Mouse (Mus musculus) neural tube, embryonic 14.5 days (tissue): ENCODE data around the gene Eral1. TPM values are rescaled to one million over a fixed set of nuclear protein-coding genes. Genes with fewer than 3 reads are reported as not detected.

ENCODE experiments used
- ATAC-seq: fragments of 200-750 bp; cut with Nextera tagmentation; 2 replicates; pipeline ENCODE4 v1.8.0; 2017; ENCODE audit warnings: low read depth, mild to moderate bottlenecking, moderate TSS enrichment, moderate library complexity
- H3K27ac ChIP-seq: fragments of 300-500 bp; sonication (generic); 2 replicates; pipeline ENCODE4 v1.5.1; 2014; ENCODE audit warnings: low read depth, mild to moderate bottlenecking, control low read depth, low read length, moderate library complexity, mixed read lengths
- H3K27me3 ChIP-seq: fragments of 300-500 bp; sonication (generic); 2 replicates; pipeline ENCODE4 v1.6.1; 2014; ENCODE audit warnings: low read length; ENCODE audit not compliant: control insufficient read depth, insufficient read depth
- H3K36me3 ChIP-seq: fragments of 300-500 bp; sonication (generic); 2 replicates; pipeline ENCODE4 v1.6.1; 2014; ENCODE audit warnings: low read length, mixed read lengths; ENCODE audit not compliant: control insufficient read depth, insufficient read depth
- H3K4me1 ChIP-seq: fragments of 300-500 bp; sonication (generic); 2 replicates; pipeline ENCODE4 v1.6.1; 2014; ENCODE audit warnings: low read length; ENCODE audit not compliant: control insufficient read depth, insufficient read depth
- H3K4me2 ChIP-seq: fragments of 300-500 bp; sonication (generic); 2 replicates; pipeline ENCODE4 v1.6.1; 2014; ENCODE audit warnings: mild to moderate bottlenecking, low read depth, low read length, control low read depth
- H3K4me3 ChIP-seq: fragments of 300-500 bp; sonication (generic); 2 replicates; pipeline ENCODE4 v1.5.1; 2014; ENCODE audit warnings: low read depth, low read length, control low read depth, mixed read lengths
- H3K9ac ChIP-seq: fragments of 300-500 bp; sonication (generic); replicated peaks from 2 replicates; pipeline ENCODE4 v1.6.1; 2014; ENCODE audit warnings: low read depth, mild to moderate bottlenecking, control low read depth, low read length, mixed read lengths
- H3K9me3 ChIP-seq: fragments of 300-500 bp; sonication (generic); 2 replicates; pipeline ENCODE4 v1.6.1; 2016; ENCODE audit warnings: low read length; ENCODE audit not compliant: control insufficient read depth
- WGBS: fragments of 180-500 bp; shearing (Covaris S2); extraction: QIAGEN DNeasy Blood & Tissue Kit; methylation state at CpG from one replicate; pipeline ENCODE4 v1.1.7; 2014; 5-methylcytosine and 5-hydroxymethylcytosine counted together
- polyA plus RNA-seq: library from polyadenylated mRNA; unstranded; fragments of >200 nt; fragmentation: Nextera tagmentation; extraction: Ambion mirVana; gene quantifications from 2 replicates; pipeline ENCODE4 v1.2.1, GENCODE M21; 2014

Eral1 gene
- polyA plus RNA-seq, 1 experiment from 2014 or later: 33.6 TPM

GRCm38 (mm10) chr11:78095144-78095516 is 14.9 kb upstream of the Eral1 start:
- Histone ChIP-seq H3K4me3 (peak overlapping the region; percentile 70), H3K27ac (peak overlapping the region; percentile 77), H3K9me3 (no peaks in the 10 kb centered on the region), H3K9ac (peak overlapping the region; percentile 80), H3K36me3 (no peaks in the 10 kb centered on the region), H3K4me1 (peaks cover 21% of the 10 kb centered on the region), H3K27me3 (no peaks in the 10 kb centered on the region; the same call in 1 of the 2 replicates), H3K4me2 (peak overlapping the region; percentile 93)
- WGBS: 28% methylated on average over 5 of the region's 5 CpGs
- no peak for ATAC-seq

- ATAC-seq: peak; percentile 95
- H3K4me1 ChIP-seq: peaks cover 21% of the 10 kb centered on the region
- peak within 1 kb of the TSS; percentile 70 for H3K4me3 ChIP-seq
- no peaks in the 10 kb centered on the region; the same call in 1 of the 2 replicates for H3K27me3 ChIP-seq
- under 1% methylated on average over 38 of the region's 38 CpGs for WGBS
- no peaks in the 10 kb centered on the region for H3K9me3 ChIP-seq
- H3K9ac ChIP-seq: peak within 1 kb of the TSS; percentile 80
- H3K36me3 ChIP-seq: no peaks in the 10 kb centered on the region
- peak within 1 kb of the TSS; percentile 93 for H3K4me2 ChIP-seq
- peak within 1 kb of the TSS; percentile 77 for H3K27ac ChIP-seq
These were observed 14.4 kb upstream of the Eral1 start, which contains the start of gene Fam222b for GRCm38 (mm10) chr11:78094504-78095143. Gene Fam222b (plus strand): TSS chr11:78094660.

- peaks cover 21% of the 10 kb centered on the region for H3K4me1 ChIP-seq
- no peaks in the 10 kb centered on the region; the same call in 1 of the 2 replicates for H3K27me3 ChIP-seq
- no peaks in the 10 kb centered on the region for H3K36me3 ChIP-seq
- peak; percentile 12; the same call in 1 of the 2 replicates for ATAC-seq
- 60% methylated on average over 11 of the region's 11 CpGs for WGBS
- peak overlapping the region; percentile 93 for H3K4me2 ChIP-seq
- H3K27ac ChIP-seq: peak overlapping the region; percentile 77
- H3K9ac ChIP-seq: peak overlapping the region; percentile 80
- H3K9me3 ChIP-seq: no peaks in the 10 kb centered on the region
- H3K4me3 ChIP-seq: peak overlapping the region; percentile 70
These were observed 13.9 kb upstream of the Eral1 start for GRCm38 (mm10) chr11:78094137-78094503.

GRCm38 (mm10) chr11:78087756-78088281 is 7.6 kb upstream of the Eral1 start:
- H3K4me3 ChIP-seq: no peak overlapping the region
- no peak overlapping the region for H3K4me2 ChIP-seq
- WGBS: 86% methylated on average over 5 of the region's 5 CpGs

GRCm38 (mm10) chr11:78086925-78087479 is 6.8 kb upstream of the Eral1 start:
- Histone ChIP-seq H3K9ac (no peak overlapping the region), H3K4me1 (no peaks in the 10 kb centered on the region)
- WGBS: 81% methylated on average over 4 of the region's 4 CpGs

More at GRCm38 (mm10) chr11:78087756-78088281, 7.6 kb upstream of the Eral1 start:
- no peak for ATAC-seq
- H3K9ac ChIP-seq: no peak overlapping the region
- no peaks in the 10 kb centered on the region for H3K9me3 ChIP-seq
- no peak overlapping the region for H3K27ac ChIP-seq
- no peaks in the 10 kb centered on the region for H3K4me1 ChIP-seq
- H3K27me3 ChIP-seq: no peaks in the 10 kb centered on the region
- H3K36me3 ChIP-seq: no peaks in the 10 kb centered on the region

GRCm38 (mm10) chr11:78083595-78083994 is 3.4 kb upstream of the Eral1 start:
- Histone ChIP-seq H3K9me3 (no peaks in the 10 kb centered on the region), H3K27ac (no peak overlapping the region), H3K4me2 (no peak overlapping the region), H3K4me3 (no peak overlapping the region), H3K27me3 (no peaks in the 10 kb centered on the region), H3K4me1 (peaks cover 7% of the 10 kb centered on the region; the same call in 1 of the 2 replicates), H3K9ac (no peak overlapping the region), H3K36me3 (no peaks in the 10 kb centered on the region)
- ATAC-seq: no peak
- WGBS: 38% methylated on average over 1 of the region's 1 CpGs

More at GRCm38 (mm10) chr11:78086925-78087479, 6.8 kb upstream of the Eral1 start:
- ATAC-seq: no peak
- Histone ChIP-seq H3K27ac (no peak overlapping the region), H3K27me3 (no peaks in the 10 kb centered on the region), H3K36me3 (no peaks in the 10 kb centered on the region), H3K4me3 (no peak overlapping the region), H3K9me3 (no peaks in the 10 kb centered on the region), H3K4me2 (no peak overlapping the region)

GRCm38 (mm10) chr11:78074666-78075065 is 5.5 kb downstream of the Eral1 start:
- H3K27me3 ChIP-seq: no peaks in the 10 kb centered on the region
- H3K9me3 ChIP-seq: no peaks in the 10 kb centered on the region
- ATAC-seq: no peak
- no peak overlapping the region for H3K27ac ChIP-seq
- H3K36me3 ChIP-seq: peaks cover 39% of the 10 kb centered on the region
- H3K4me2 ChIP-seq: no peak overlapping the region
- no peak overlapping the region for H3K9ac ChIP-seq
- no peak overlapping the region for H3K4me3 ChIP-seq
- H3K4me1 ChIP-seq: peaks cover 7% of the 10 kb centered on the region; the same call in 1 of the 2 replicates
- 90% methylated on average over 4 of the region's 4 CpGs for WGBS

- no peak overlapping the region for H3K9ac ChIP-seq
- ATAC-seq: no peak
- WGBS: 100% methylated on average over 2 of the region's 2 CpGs
- no peak overlapping the region for H3K4me3 ChIP-seq
- H3K9me3 ChIP-seq: no peaks in the 10 kb centered on the region
- no peak overlapping the region for H3K27ac ChIP-seq
- H3K36me3 ChIP-seq: peaks cover 39% of the 10 kb centered on the region
- H3K4me2 ChIP-seq: no peak overlapping the region
- peaks cover 3% of the 10 kb centered on the region; the same call in 1 of the 2 replicates for H3K4me1 ChIP-seq
- no peaks in the 10 kb centered on the region for H3K27me3 ChIP-seq
These were observed 5.9 kb downstream of the Eral1 start for GRCm38 (mm10) chr11:78074277-78074652.
